Mouse (Mus musculus) C2C12 (cell line): ENCODE measurements around the gene Muc16. TPM values are rescaled to one million over a fixed set of nuclear protein-coding genes. Genes with fewer than 3 reads are reported as not detected.

Source experiments
- H3K27me3 ChIP-seq: one replicate; pipeline ENCODE4 v1.6.1; 2011; ENCODE audit not compliant: control insufficient read depth, insufficient read depth, insufficient read length
- H3K36me3 ChIP-seq: one replicate; pipeline ENCODE4 v1.6.1; 2011; ENCODE audit not compliant: control insufficient read depth, insufficient read depth
- H3K4me3 ChIP-seq: one replicate; pipeline ENCODE4 v1.5.1; 2011; ENCODE audit warnings: mild to moderate bottlenecking, control low read depth; ENCODE audit not compliant: poor library complexity, insufficient read depth, severe bottlenecking
- H3K79me2 ChIP-seq: one replicate; pipeline ENCODE4 v1.6.1; 2011; ENCODE audit not compliant: control insufficient read depth, insufficient read depth
- H3K79me3 ChIP-seq: one replicate; pipeline ENCODE4 v1.6.1; 2011; ENCODE audit warnings: low read depth, control low read depth
- H3ac ChIP-seq: one replicate; pipeline ENCODE3; 2011; ENCODE audit warnings: low read depth; ENCODE audit not compliant: control insufficient read depth, insufficient read length
- CEBPB ChIP-seq: IDR thresholded peaks from one replicate; pipeline ENCODE4 v1.6.1; 2011; ENCODE audit warnings: low read depth, mild to moderate bottlenecking, control low read depth, moderate library complexity
- CTCF ChIP-seq: IDR thresholded peaks from one replicate; pipeline ENCODE4 v1.5.1; 2011; ENCODE audit not compliant: control insufficient read depth, insufficient read depth, insufficient read length
- FOSL1 ChIP-seq: IDR thresholded peaks from one replicate; pipeline ENCODE4 v1.8.0; 2011; ENCODE audit warnings: mild to moderate bottlenecking, low read length; ENCODE audit not compliant: poor library complexity, insufficient read depth, severe bottlenecking
- MAX ChIP-seq: IDR thresholded peaks from one replicate; pipeline ENCODE4 v1.6.1; 2011; ENCODE audit warnings: mild to moderate bottlenecking, control low read depth
- MYOD1 ChIP-seq: IDR thresholded peaks from one replicate; pipeline ENCODE4 v1.6.1; 2011; ENCODE audit warnings: low read depth; ENCODE audit not compliant: control insufficient read depth, insufficient read length
- MYOG ChIP-seq: IDR thresholded peaks from one replicate; pipeline ENCODE4 v1.6.1; 2011; ENCODE audit not compliant: control insufficient read depth, insufficient read length; ENCODE audit errors: extremely low read depth
- USF1 ChIP-seq: IDR thresholded peaks from one replicate; pipeline ENCODE4 v1.6.1; 2011; ENCODE audit warnings: low read depth, mild to moderate bottlenecking, control low read depth, moderate library complexity
- polyA plus RNA-seq: library from polyadenylated mRNA; unstranded; fragments of >200 nt; fragmentation: generic; extraction: Trizol; gene quantifications from one replicate; pipeline ENCODE4 v1.2.1, GENCODE M21; 2012; ENCODE audit warnings: missing spikeins

The Muc16 gene
- polyA plus RNA-seq, 1 experiment, result not detected

GRCm38 (mm10) chr9:18598366-18598765 is 76.0 kb downstream of the Muc16 start:
- Histone ChIP-seq H3K4me3 (no peak overlapping the region), H3K79me2 (no peaks in the 10 kb centered on the region), H3K79me3 (no peaks in the 10 kb centered on the region), H3K36me3 (no peaks in the 10 kb centered on the region), H3ac (no peak overlapping the region), H3K27me3 (no peaks in the 10 kb centered on the region)
- TF ChIP-seq USF1, result no peak
- TF ChIP-seq CEBPB, result no peak
- TF ChIP-seq CTCF, result no peak

- TF ChIP-seq MYOD1 (no peak), CEBPB (no peak)
- H3ac ChIP-seq, result no peak overlapping the region
- H3K4me3 ChIP-seq, result no peak overlapping the region
- no peaks in the 10 kb centered on the region for H3K36me3 ChIP-seq
- H3K27me3 ChIP-seq, result no peaks in the 10 kb centered on the region
- H3K79me2 ChIP-seq, result no peaks in the 10 kb centered on the region
- no peaks in the 10 kb centered on the region for H3K79me3 ChIP-seq
Observed at GRCm38 (mm10) chr9:18508098-18508497, 166.2 kb downstream of the Muc16 start.

- H3K27me3 ChIP-seq, result no peaks in the 10 kb centered on the region
- no peaks in the 10 kb centered on the region for H3K79me3 ChIP-seq
- TF ChIP-seq MAX (no peak), CTCF (no peak), USF1 (no peak), MYOD1 (no peak), CEBPB (no peak), MYOG (no peak), FOSL1 (no peak)
- H3K4me3 ChIP-seq, result no peak within 1 kb of the TSS
- H3K36me3 ChIP-seq, result no peaks in the 10 kb centered on the region
- H3K79me2 ChIP-seq, result no peaks in the 10 kb centered on the region
- no peak within 1 kb of the TSS for H3ac ChIP-seq
Observed at GRCm38 (mm10) chr9:18478168-18478567, 196.2 kb downstream of the Muc16 start, which contains the start of the genes Zfp558 and Mbd3l1. Gene Zfp558, minus strand, starts transcription at chr9:18478268. Gene Mbd3l1, plus strand, starts transcription at chr9:18478359.

GRCm38 (mm10) chr9:18473324-18474128 is 200.8 kb downstream of the Muc16 start:
- Histone ChIP-seq H3K4me3 (peak overlapping the region; percentile 32), H3K36me3 (no peaks in the 10 kb centered on the region), H3K79me3 (no peaks in the 10 kb centered on the region), H3K27me3 (no peaks in the 10 kb centered on the region), H3ac (peak overlapping the region; percentile 45), H3K79me2 (no peaks in the 10 kb centered on the region)
- TF ChIP-seq MYOG (no peak), FOSL1 (no peak)

- Histone ChIP-seq H3K27me3 (no peaks in the 10 kb centered on the region), H3ac (no peak overlapping the region), H3K79me2 (no peaks in the 10 kb centered on the region), H3K79me3 (no peaks in the 10 kb centered on the region), H3K4me3 (no peak overlapping the region), H3K36me3 (no peaks in the 10 kb centered on the region)
- TF ChIP-seq FOSL1, result no peak
- no peak for TF ChIP-seq CTCF
- no peak for TF ChIP-seq USF1
- TF ChIP-seq MYOD1, result no peak
- no peak for TF ChIP-seq CEBPB
- no peak for TF ChIP-seq MAX
- no peak for TF ChIP-seq MYOG
Observed at GRCm38 (mm10) chr9:18468005-18468404, 206.3 kb downstream of the Muc16 start.

- Histone ChIP-seq H3K79me3 (no peaks in the 10 kb centered on the region), H3K36me3 (no peaks in the 10 kb centered on the region), H3K79me2 (no peaks in the 10 kb centered on the region), H3K27me3 (no peaks in the 10 kb centered on the region), H3ac (no peak overlapping the region), H3K4me3 (no peak overlapping the region)
- TF ChIP-seq CTCF, result no peak
- TF ChIP-seq MAX, result no peak
Observed at GRCm38 (mm10) chr9:18467350-18467749, 207.0 kb downstream of the Muc16 start.
